Mouse (Mus musculus): ENCODE results near the gene Ptgir.

Gene Ptgir

DNA sequence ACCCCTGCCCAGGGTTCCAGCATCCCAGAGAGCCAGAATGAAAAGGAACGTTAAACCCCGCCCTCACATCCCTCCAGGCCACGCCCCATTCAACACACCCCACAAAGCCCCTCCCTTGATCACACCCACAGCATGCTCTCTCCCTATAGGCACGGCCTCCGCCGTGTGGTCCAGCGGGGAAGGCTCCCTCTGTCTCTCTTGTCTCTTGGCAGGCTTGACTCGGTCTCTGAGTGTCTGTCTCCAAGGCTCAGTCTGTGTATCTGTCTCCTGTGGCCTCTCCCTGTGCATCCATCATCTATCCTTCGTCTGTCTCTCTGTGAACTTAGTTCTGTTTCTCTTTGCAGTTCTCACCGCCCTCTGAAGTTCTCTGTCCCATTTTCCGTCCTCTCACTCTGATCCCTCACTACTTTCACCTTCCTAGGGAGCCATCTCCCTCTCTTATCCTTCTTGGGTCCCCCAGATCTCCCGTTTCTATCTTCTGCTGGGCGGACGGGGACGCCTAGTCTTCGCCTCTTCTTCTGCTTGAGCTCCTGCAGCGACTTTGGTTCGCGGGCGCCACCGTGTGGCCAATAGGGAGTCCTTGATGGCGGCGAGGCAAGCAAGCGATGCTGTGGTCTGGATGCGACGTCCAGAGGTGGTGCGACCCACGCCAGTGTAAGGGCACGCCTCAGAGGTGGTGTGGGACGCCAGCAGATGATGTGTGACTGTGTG is 14.5 kb upstream of the Ptgir start, which contains the start of gene Gng8:
Gng8 (plus strand) TSS at position 146 of the 711 bp plus-strand sequence.
- peak; percentile 83 for DNase-seq (ENCODE audit: low spot score)

DNA sequence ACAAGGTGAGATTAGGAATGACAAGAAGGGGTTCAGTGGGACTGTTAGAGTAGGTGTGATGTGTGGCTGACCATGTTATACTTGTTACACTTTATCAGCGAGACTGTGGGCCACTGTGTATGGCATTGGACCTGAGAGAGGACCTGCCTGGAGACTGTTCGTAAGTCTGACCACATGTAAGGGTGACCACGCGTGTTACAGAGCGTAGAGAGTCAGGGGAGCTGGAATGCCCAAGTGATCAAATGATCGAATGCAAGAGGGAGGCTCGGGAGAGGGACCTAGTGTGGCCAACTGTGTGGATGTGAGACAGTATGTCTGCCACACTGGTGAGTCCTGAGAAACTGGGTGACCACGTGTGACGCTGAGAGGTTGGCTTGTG is 13.9 kb upstream of the Ptgir start:
- no peak for DNase-seq (ENCODE audit: low spot score)

DNA sequence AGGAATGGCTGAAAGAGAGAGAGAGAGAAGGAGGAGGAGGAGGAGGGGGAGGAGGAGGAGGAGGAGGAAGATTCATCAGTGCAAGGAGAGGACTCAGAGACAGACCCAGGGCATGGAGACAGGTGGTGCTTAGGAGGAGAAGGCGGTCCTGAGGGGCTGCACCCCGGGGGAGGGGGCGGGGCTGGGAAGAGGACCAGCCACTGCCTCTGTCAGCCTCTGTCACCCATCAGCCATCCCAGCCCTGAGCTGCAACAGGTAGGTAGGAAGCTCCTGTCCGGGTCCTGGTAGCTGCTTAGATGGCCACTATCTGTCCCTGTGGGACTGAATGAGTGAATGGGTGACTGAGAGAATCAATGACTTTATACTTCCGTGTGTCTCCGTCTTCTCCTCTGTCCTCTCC is 12.7 kb upstream of the Ptgir start:
- no peak for DNase-seq (ENCODE audit: low spot score)

DNA sequence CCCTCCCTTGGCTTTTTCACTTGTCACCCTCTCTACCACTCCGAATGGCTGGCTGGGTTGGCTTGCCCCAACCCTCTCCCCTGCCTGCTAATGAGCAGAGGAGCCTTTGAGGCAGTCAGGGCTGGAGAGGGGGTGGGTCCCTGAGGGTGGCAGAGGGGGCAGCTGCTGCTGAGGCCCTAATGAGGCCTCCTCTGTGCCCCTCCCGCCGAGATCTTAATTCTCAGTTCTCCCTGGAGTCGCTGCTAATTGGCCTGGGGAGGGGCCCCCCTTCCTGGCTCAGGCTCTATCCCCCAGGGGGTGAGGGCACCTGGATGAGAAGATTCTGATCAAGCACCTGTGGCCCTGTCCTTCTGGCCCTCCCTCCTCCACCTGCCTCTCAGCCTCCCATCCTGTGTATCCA is 12.0 kb upstream of the Ptgir start:
- no peak for DNase-seq (ENCODE audit: low spot score)

DNA sequence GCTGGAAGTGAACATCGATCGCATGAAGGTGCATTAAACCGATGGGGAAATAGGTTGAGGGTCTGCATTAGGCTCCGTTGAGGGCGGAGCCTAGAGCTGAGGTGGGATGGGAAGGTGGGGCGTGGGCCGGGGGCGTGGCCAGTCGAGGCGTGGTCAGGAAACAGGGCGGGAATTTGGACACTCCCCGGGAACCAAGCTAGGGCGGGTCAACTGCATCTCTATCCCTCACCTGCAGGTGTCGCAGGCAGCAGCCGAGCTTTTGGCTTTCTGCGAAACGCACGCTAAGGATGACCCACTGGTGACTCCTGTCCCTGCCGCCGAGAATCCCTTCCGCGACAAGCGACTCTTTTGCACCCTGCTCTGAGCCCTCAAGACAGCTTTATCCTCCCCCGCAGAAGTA is 11.3 kb upstream of the Ptgir start:
- DNase-seq (ENCODE audit: low spot score) = peak; percentile 74

DNA sequence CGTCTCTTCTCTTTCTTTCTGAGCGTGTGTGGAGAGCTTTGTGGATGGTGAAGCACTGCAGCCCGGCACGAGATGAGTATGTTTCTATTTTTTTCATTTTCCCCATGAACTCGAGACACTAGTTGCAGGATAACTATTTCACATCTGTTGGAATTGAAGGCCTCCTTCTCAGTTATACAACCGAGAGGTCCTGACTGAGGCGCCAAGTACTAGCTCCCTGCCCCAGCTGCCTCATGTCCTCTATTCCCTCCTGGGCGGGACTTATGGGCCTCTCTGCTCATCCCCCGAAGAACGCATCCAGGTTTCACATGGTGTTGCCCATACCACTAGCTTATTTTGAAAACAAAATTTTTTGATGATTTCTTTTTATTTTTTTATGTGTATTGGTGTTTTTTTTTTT is 10.8 kb upstream of the Ptgir start:
- DNase-seq (ENCODE audit: low spot score) = no peak

DNA sequence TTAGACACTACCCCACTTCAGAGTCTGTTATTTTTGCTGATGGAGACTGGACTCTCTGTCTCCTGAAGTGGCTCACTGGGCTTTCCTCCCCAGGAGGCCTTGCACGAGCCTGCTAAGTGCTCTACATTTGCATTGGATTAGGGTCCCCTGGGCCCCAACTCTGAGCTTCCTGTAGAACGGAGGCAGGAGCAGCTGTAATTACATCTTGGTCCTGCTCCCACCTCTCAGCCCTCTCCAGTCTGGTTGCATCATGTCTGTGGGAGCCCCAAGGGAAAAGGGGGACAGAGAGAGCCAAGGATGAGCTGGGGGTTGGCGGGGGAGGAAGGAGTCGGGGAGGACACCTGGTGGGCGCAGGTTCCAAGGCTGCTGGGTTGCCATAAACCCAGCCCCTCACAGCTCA is 5.8 kb upstream of the Ptgir start:
- DNase-seq (ENCODE audit: low spot score) = no peak

DNA sequence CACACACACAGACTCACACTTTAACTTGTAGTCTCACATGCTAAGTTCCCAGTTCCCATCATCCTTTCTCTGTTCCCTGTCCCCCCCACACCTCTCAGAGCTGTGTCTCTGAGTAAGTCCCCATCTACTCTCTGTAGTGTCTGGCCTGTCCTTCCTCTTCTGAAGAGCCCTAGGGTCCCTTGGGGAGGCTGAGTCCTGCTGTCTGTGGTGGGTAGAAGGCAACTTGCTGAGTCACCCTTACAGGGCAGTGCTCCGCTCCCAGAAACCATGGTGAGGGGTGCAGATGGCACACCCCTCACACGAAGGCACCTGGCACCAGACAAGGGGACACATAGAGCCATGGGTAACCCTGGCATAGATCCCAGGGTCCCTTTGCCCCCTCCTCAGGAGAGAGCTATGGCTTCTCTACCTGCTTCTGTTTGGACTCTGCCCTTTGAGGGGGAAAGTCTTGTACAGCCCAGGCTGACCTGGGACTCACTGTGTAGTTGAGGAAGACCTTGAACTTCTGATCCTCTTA is 2.8 kb upstream of the Ptgir start:
- no peak for DNase-seq (ENCODE audit: low spot score)

DNA sequence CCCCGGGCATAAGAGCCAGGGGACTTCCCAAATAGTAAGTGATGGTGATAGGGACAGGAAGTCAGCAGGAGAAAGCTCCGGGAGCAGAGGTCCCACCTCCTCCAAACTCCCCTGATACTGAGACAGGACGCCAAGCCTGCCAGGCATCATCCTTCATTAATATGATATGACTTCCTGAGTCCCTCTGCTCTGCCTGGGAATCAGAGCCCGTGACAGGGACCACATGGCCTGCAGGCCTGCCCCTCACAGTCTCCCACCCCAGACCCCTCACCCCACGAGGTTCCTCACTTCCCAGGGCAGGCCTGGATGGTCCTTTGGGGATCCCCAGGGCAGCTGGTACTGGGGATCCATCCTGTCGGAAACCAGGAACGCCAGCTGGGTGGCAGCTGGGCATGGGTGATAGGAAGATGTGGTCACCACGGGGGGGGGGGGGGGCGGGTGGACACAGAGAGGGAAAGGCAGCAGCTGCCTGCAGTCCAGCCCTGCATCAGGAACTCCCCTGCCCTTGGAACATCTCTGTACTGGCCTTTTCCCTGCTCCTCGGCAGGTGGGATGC is 2.1 kb upstream of the Ptgir start:
- no peak for DNase-seq (ENCODE audit: low spot score)

DNA sequence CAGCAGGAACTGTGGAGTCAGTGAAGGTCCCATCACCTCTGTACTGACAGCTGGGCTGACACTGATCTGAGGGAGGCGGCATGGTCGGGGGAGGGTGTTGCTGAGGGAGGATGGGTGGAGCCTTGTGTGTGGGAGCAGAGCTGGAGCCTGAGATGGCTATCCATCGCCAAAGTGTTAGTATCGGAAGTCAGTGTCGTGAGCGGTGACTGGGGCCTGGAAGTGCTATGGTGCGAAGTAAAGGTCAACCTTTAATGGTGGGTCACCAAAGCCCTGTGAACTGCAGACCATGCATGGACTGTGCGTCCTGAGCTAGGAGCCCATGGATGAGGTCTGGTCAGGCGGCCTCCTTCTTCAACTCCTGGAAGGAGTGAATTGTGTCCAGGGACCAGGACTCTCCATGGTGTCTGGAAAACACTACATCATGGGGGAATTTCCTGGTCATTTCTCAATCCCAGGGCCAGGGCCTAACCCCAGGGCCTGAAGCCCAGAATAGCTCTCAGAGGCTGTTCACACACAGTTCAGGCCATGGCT is 734 bp upstream of the Ptgir start:
- DNase-seq (ENCODE audit: low spot score) = peak; percentile 41

DNA sequence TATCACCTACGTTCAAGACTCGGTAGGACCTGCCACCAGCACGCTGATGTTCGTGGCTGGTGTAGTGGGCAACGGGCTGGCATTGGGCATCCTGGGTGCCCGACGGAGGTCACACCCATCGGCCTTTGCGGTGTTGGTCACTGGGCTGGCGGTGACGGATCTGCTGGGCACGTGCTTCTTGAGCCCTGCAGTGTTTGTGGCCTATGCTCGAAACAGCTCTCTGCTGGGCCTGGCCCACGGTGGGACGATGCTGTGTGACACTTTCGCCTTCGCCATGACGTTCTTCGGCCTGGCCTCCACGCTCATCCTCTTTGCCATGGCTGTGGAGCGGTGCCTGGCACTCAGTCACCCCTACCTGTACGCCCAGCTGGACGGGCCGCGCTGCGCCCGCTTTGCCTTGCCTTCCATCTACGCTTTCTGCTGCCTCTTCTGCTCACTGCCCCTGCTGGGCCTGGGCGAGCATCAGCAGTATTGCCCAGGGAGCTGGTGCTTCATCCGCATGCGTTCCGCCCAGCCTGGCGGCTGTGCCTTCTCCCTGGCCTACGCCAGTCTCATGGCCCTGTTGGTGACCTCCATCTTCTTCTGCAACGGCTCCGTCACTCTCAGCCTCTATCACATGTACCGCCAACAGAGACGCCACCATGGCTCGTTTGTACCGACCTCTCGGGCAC is 734 bp downstream of the Ptgir start:
- DNase-seq (ENCODE audit: low spot score) = no peak

DNA sequence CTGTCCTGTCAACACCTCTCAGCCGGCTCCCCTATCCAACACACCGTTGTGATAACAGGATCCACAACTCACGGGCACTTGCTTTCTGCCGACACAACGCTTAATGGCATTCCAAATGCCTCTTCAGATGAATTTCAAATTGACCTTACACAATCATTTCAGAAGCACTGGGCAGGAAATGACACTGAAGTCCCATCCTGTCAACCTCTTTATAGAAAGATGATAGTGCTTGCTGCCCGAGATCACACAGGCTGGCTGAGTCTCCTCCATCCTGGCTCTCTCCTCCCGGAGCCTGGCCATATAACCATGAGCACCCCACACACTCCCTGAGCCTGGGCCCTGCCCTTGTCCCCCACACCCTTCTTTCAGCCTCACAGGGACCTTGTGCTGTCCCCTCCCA is 1.6 kb downstream of the Ptgir start:
- DNase-seq (ENCODE audit: low spot score) = no peak

DNA sequence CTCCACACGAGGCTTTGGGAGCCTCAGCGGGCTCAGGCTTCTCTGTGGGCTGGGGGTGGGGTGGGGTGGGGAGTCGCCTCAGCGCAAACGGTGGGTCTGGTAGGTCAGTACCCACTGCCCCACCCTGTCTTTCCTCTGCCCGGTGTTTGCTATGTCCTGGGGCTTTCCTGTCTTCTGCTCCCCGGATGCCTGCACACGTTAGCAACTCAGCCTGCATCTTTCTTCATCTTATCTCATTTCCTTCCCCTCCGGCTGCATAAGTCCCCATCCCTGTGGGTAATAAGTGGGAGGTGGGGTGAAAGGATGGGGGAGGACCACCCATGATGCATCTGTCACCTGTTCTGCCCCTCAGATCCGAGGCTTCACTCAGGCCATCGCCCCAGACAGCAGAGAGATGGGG is 2.1 kb downstream of the Ptgir start:
- no peak for DNase-seq (ENCODE audit: low spot score)

DNA sequence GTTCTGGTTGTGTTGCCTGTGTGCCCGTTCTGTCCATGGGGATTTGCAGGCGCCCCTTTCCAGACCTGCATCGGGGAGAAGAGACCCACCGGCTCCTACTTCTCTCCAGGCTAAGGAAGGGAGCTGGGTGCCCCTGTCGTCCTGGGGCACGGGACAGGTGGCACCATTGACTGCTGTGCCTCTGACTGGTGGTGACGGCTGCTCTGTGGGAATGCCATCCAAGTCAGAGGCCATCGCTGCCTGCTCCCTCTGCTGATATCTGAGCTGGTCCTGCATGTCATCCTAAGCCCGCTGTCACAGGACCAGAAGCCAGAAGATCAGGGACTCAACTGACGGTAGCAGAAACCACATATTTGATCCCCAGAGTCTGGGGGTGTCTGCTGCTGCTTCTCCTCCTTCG is 2.6 kb downstream of the Ptgir start:
- no peak for DNase-seq (ENCODE audit: low spot score)

DNA sequence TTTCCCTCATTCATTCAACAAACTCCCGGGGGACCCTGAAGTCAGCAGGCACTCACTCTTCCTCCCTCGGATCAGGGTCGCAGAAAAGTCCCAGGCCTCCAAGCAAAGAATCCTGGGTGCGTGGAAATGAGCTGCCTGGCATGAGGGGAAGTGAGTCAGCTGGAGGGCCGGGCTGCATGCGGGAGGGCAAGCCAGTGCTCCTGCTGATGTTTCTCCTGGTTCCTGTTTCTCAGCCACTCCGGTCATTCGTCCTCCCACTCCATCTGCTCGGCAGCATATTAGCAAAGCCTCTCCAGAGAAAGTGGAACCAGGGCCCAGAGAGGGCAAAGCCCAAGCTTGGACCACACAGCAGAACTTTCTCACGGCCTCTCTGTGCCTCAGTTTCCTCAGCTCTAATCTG is 3.6 kb downstream of the Ptgir start:
- DNase-seq (ENCODE audit: low spot score) = no peak

DNA sequence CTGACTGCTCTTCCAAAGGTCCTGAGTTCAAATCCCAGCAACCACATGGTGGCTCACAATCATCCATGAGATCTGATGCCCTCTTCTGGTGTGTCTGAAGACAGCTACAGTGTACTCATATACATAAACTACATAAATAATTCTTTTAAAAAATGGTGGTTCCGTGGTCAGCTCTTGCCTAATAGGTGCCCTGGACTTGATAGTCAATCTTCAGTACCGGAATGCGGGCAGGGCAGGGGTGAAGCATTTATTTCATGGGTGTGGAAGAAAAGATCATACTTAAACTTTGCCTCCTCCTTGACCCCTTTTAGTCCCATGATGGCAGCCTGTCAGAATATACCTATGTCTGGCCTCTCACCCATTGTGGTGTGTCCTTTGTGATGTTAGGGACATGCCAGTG is 5.6 kb downstream of the Ptgir start:
- no peak for DNase-seq (ENCODE audit: low spot score)

DNA sequence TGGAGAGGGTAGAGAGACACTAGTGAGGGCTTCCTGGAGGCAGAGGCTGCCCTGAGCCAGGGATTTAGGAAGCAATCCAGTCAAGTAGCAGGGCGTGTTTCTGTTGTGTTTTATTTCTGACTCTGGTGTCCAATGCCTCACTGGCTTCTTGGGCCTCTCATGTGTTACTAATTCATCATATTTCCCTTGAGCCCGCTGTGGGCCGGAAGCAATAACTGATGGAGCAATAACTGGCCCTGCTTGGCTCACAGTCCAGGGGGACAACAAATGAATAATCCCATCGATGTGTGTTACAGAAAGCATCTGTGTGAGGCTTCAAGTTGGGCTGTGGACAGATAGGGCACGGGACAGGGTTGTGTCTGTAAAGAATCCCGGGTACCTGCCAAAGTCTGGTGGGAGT is 6.1 kb downstream of the Ptgir start:
- DNase-seq (ENCODE audit: low spot score) = peak; percentile 36

DNA sequence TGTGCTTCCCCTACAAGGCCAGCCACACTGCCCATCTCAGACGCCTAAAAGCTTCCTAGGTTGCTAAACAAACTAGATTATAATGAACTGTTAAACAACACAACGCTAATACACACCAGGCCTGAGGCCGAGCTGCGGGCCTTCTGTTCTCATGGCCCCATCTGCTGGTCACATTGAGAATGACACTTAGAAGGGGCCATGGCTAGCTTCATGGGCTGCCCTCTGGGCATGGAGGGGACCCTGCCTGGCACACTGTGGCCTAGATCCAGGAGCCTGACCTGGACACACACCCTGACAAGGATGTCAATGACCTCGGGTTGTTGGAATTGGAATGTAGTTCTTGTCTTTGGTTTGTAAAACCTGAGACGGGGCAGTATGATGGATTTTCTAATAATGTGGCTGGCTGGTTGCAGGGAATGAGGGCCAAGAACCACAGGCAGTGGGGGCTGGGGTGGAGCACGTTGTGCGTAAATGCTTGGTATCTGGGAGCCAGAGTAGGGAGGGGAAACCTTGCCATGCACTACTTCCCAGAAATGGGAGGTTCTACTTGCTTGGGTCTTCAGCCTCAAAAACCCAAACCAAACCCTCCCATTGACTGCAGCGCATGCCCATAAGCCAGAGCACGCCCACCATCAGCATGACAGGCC is 7.6 kb downstream of the Ptgir start:
- peak; percentile 69 for DNase-seq (ENCODE audit: low spot score)

DNA sequence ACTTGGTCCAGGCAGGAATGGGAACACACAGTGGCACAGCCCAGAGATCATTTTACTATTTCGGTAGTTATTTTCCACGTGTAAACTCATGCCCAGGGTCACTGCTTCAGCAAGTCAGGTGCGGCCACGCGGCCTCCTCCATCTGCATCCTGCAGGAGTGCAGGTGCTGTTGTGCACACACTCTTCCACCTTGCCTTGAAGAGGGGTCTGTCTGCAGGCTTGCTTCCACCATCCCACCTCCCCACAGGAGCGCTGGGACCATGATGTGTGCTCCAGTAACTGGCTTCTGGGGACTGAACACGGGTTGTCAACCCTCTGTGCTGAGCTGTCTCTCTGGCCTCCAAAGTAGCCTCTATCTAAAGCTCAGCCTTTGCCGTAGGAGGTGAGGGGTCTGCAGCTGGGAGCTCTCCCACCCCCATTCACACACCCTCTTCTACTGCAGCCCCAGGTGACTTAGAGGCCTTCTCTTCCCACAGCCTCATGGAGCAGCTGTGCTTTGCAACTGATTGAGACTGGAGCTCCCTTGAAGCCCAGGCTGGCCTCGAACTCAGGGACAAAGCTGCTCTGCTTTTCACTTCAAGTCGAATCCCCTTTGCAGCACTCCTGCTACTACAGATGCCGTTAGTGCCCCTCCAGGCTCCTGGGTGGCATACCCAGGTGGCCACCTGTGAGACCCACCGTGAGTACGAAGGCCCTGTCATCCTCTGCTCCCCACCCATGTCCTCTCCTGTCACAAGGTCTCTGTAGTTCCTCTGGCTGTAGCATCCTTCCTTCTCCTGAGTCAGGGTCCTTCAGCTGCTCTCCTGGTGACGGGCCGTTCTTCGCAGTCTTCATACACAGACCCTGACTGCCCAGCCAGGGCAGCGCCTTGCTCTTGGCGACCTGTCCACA is 8.4 kb downstream of the Ptgir start:
- no peak for DNase-seq (ENCODE audit: low spot score)

DNA sequence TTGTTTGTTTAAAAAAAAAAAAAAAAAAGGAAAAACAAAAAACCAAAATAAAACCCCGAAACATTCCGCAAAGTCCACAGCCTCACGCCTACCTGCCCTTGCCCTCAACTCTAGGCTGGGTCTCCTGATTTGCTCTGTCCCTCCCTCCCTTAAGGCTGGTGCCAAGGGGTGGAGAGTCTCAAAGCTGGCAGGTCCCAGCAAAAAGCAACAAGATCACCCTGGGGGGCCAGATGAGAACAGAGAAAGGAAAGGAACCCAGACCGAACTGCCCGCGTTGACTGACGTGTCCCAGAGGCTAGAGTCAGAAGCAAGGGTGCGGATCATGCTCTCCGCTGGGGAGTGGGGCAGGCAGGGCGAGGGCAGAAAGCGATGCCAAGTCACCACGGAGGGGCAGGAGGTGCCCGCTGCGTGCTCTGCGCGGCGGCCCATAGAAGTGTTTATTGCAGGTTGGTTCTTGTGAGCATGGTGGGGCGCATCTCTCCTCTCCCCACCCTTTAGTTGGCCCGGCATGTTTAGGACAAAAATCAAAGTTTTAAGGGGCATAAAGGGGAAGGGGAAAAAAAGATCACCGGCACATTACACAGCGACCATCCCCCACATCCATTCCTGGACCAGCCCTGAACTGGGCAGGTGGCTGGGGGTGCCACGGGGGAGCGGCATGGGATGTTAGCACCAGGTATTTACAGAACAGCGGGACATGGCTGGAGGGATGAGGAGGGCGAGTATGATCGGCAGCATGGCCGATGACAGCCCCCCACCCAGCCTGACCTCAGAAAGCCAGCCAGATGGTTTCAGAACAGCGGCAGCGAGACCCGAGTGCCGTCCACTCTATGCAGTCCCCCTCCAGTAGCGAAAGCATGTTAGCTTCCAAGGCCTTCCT is 9.4 kb downstream of the Ptgir start:
- no peak for DNase-seq (ENCODE audit: low spot score)

Data from lung, postnatal 25 days (tissue).